Mouse (Mus musculus): ENCODE measurements at regions not wholly inside any gene's neighbourhood (a gene's known extent, or its start where the extent isn't known, plus 50 kb on each side); places are given as distances from the start of the nearest gene placed in this dataset.

DNA sequence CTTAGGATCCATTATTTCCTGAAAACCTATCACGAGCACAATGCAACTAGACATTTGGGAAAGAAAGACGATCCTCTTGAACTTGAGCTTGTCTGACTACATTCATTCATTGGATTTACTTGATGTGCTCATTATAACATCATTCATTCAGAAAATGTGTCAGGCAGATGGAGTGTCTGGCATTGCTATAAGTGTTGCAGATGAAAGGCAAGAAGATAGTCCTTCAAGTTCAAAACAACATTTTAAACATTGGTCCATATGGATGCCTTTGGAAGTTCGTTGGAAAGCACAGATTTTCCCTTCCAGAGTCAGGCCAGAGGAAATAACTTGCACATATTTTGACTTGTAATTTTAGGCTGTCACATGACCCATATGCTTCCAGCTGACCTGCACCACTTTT lies 255.2 kb upstream of the Rbfox1 start:
- TF ChIP-seq CTCF (IDR thresholded peaks at IDR 0.05; ENCODE audit: extremely low read depth, insufficient read length, insufficient replicate concordance, low read depth, low read length) (no peak), POLR2A (IDR thresholded peaks at IDR 0.05; ENCODE audit: low read depth, low read length) (no peak)
